Comparison of ENCODE assay signal across 11 mouse cellular contexts in genomic region chr1:40943165-40943564, GRCm38 (mm10).
"Had no signal": no experiment of that assay in that cellular context is flagged by ENCODE, and none has a peak within 500 bp of the region (broad histone marks: within the 10 kb centered on the region; RNA-seq: fewer than 3 reads in every experiment).

No protein-coding gene starts in this region.

- H3K4me3 ChIP-seq: kidney, embryonic 15.5 days; limb, embryonic 13.5 days; liver, embryonic 15.5 days had no signal

- H3K36me3 ChIP-seq: kidney, embryonic 15.5 days; limb, embryonic 13.5 days; liver, embryonic 15.5 days had no signal

- H3K4me1 ChIP-seq: kidney, embryonic 15.5 days; limb, embryonic 13.5 days; liver, embryonic 15.5 days had no signal

- DNase-seq: kidney, postnatal 14 days; left cerebral cortex, postnatal 4 days; lung, adult 2 months; lung, postnatal 36 days; right cerebral cortex, adult 18-20 months; right cerebral cortex, postnatal 25 days; thymus, postnatal 36 days had no signal

- ATAC-seq: lung, postnatal 0 days had no signal

- H3K4me2 ChIP-seq: kidney, embryonic 15.5 days; limb, embryonic 13.5 days; liver, embryonic 15.5 days had no signal

- H3K9ac ChIP-seq: kidney, embryonic 15.5 days; limb, embryonic 13.5 days; liver, embryonic 15.5 days had no signal

- H3K9me3 ChIP-seq: kidney, embryonic 15.5 days; limb, embryonic 13.5 days; liver, embryonic 15.5 days had no signal

- H3K27ac ChIP-seq: kidney, embryonic 15.5 days; limb, embryonic 13.5 days; liver, embryonic 15.5 days had no signal

- H3K27me3 ChIP-seq: kidney, embryonic 15.5 days; limb, embryonic 13.5 days; liver, embryonic 15.5 days had no signal
